Mouse (Mus musculus) stomach, embryonic 15.5 days (tissue): ENCODE measurements at regions not wholly inside any gene's neighbourhood (a gene's known extent, or its start where the extent isn't known, plus 50 kb on each side); places are given as distances from the start of the nearest gene placed in this dataset.

Experiments used
- ATAC-seq: fragments of 200-750 bp; cut with Nextera tagmentation; 2 replicates; pipeline ENCODE4 v1.8.0; 2017; ENCODE audit warnings: low read depth, moderate number of reproducible peaks, moderate TSS enrichment; ENCODE audit not compliant: insufficient read depth, low FRiP score
- H3K27ac ChIP-seq: fragments of 300-500 bp; sonication (generic); 2 replicates; pipeline ENCODE4 v1.5.1; 2015; ENCODE audit warnings: mild to moderate bottlenecking, inconsistent platforms
- H3K27me3 ChIP-seq: fragments of 300-500 bp; sonication (generic); replicated peaks from 2 replicates; pipeline ENCODE4 v1.6.1; 2015; ENCODE audit warnings: inconsistent platforms
- H3K36me3 ChIP-seq: fragments of 300-500 bp; sonication (generic); 2 replicates; pipeline ENCODE4 v1.6.1; 2015; ENCODE audit warnings: inconsistent platforms
- H3K4me1 ChIP-seq: fragments of 300-500 bp; sonication (generic); 2 replicates; pipeline ENCODE4 v1.6.1; 2015; ENCODE audit warnings: inconsistent platforms
- H3K4me2 ChIP-seq: fragments of 300-500 bp; sonication (generic); 2 replicates; pipeline ENCODE4 v1.6.1; 2015; ENCODE audit warnings: mild to moderate bottlenecking, inconsistent platforms
- H3K4me3 ChIP-seq: fragments of 300-500 bp; sonication (generic); replicated peaks from 2 replicates; pipeline ENCODE4 v1.5.1; 2015; ENCODE audit warnings: inconsistent platforms
- H3K9ac ChIP-seq: fragments of 300-500 bp; sonication (generic); 2 replicates; pipeline ENCODE4 v1.6.1; 2015; ENCODE audit warnings: inconsistent platforms
- H3K9me3 ChIP-seq: fragments of 300-500 bp; sonication (generic); 2 replicates; pipeline ENCODE4 v1.6.1; 2016; ENCODE audit warnings: inconsistent platforms
- WGBS: fragments of 180-500 bp; shearing (Covaris S2); methylation state at CpG from one replicate; pipeline ENCODE4 v1.1.7; 2015; 5-methylcytosine and 5-hydroxymethylcytosine counted together

GRCm38 (mm10) chr11:31815855-31816488 lies 56.0 kb upstream of the Cpeb4 start:
- Histone ChIP-seq H3K4me1 (no peaks in the 10 kb centered on the region), H3K9ac (no peak overlapping the region), H3K4me2 (no peak overlapping the region), H3K4me3 (no peak overlapping the region), H3K36me3 (no peaks in the 10 kb centered on the region), H3K27me3 (no peaks in the 10 kb centered on the region), H3K27ac (no peak overlapping the region), H3K9me3 (no peaks in the 10 kb centered on the region)
- no peak for ATAC-seq
- WGBS = 78% methylated on average over 12 of the region's 12 CpGs

GRCm38 (mm10) chr11:31818032-31818431 lies 54.0 kb upstream of the Cpeb4 start:
- no peaks in the 10 kb centered on the region for H3K9me3 ChIP-seq
- no peak overlapping the region for H3K27ac ChIP-seq
- H3K36me3 ChIP-seq = no peaks in the 10 kb centered on the region
- H3K9ac ChIP-seq = no peak overlapping the region
- no peaks in the 10 kb centered on the region for H3K27me3 ChIP-seq
- 74% methylated on average over 7 of the region's 7 CpGs for WGBS
- no peak for ATAC-seq
- no peak overlapping the region for H3K4me2 ChIP-seq
- H3K4me3 ChIP-seq = no peak overlapping the region
- H3K4me1 ChIP-seq = no peaks in the 10 kb centered on the region

- no peak for ATAC-seq
- Histone ChIP-seq H3K9me3 (no peaks in the 10 kb centered on the region), H3K4me2 (no peak overlapping the region), H3K4me3 (no peak overlapping the region), H3K27me3 (no peaks in the 10 kb centered on the region), H3K36me3 (no peaks in the 10 kb centered on the region), H3K4me1 (no peaks in the 10 kb centered on the region), H3K9ac (no peak overlapping the region), H3K27ac (no peak overlapping the region)
- WGBS = 71% methylated on average over 4 of the region's 4 CpGs
These were observed 52.0 kb upstream of the Cpeb4 start for GRCm38 (mm10) chr11:31819964-31820363.

- Histone ChIP-seq H3K4me1 (no peaks in the 10 kb centered on the region), H3K4me3 (no peak overlapping the region), H3K27me3 (no peaks in the 10 kb centered on the region), H3K4me2 (no peak overlapping the region), H3K27ac (no peak overlapping the region), H3K9ac (no peak overlapping the region), H3K9me3 (no peaks in the 10 kb centered on the region), H3K36me3 (no peaks in the 10 kb centered on the region)
- ATAC-seq = peak; percentile 36; the same call in 1 of the 2 replicates
- 47% methylated on average over 12 of the region's 12 CpGs for WGBS
These were observed 50.3 kb upstream of the Cpeb4 start for GRCm38 (mm10) chr11:31821479-31822411.
